Mouse (Mus musculus) bone marrow macrophage, adult 2 months (primary cell): ENCODE data around the gene Slc25a33.

Experiments used
- CTCF ChIP-seq: IDR thresholded peaks from 2 replicates; pipeline ENCODE4 v1.5.1; 2012; ENCODE audit warnings: low read depth, mild to moderate bottlenecking, low read length, moderate library complexity
- POLR2A ChIP-seq: IDR thresholded peaks from 2 replicates; pipeline ENCODE4 v1.6.1; 2012; ENCODE audit warnings: mild to moderate bottlenecking, low read depth, low read length, borderline replicate concordance

- TF ChIP-seq CTCF, result no peak
- TF ChIP-seq POLR2A, result no peak
Observed at GRCm38 (mm10) chr4:149702210-149702979, 71.7 kb downstream of the Slc25a33 start, which contains the start of gene Pik3cd.
